Mouse (Mus musculus): Measurements from ENCODE around the gene Bik. TPM values are rescaled to one million over a fixed set of nuclear protein-coding genes. Genes with fewer than 3 reads are reported as not detected.

Gene Bik
- polyA plus RNA-seq, 1 experiment, result 6.5 TPM

DNA sequence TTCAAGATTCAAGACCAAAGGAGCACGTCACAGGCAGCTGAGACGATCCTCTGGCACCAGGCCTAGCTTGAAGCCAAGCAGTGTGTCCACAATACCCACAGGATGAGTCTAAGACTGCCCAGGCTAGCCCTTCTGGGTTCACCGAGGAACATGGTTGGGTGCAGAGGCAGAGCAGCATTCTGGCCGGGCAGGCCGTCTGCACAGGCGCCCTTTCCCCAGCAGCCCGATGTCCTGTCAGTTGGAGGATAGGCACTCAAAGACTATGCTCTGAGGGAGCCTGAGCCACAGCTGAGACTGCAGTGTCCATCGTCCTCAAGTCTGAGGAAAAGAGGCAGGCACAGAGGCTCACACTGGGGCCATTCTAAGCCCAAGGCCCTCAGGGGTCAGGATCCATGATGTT is 20.5 kb downstream of the Bik start:
- DNase-seq (ENCODE audit: low read depth), result no peak

DNA sequence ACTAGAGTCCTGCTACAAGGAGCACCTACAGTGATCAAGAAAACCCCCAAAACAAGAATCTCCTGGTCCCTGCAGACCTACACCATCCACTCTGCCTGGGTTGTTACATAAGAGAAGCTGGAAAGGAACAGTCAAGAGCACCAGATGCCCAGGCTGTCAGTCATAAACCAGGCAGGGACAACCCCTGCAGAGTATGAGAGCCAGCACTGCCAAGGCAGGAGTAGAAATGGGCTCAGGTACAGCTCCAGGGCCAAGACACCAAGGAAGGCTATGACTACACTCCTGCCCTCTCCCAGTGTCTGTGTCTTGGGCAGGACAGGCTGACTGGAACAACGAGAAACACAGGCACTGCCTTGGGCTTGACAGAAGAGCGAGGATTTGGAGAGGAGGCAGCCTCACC is 23.5 kb downstream of the Bik start:
- DNase-seq (ENCODE audit: low read depth), result no peak

DNA sequence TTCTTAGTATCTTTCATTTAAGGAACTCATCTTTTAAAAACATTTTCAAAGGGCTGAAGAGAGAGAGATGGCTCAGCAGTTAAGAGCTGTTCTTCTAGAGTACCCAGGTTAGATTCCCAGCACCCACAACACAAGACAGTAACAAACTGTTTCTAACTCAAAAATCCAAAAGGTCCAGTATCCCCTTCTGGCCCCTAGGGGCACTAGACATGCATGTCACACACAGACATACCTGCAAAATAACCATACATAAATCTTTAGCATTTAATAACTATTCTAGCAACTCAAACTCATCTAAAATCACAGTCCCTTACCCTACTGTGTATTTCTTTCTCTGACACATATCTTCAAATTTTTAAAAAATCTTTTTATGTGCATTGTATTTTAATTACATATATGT is 27.2 kb downstream of the Bik start:
- DNase-seq (ENCODE audit: low read depth), result no peak

DNA sequence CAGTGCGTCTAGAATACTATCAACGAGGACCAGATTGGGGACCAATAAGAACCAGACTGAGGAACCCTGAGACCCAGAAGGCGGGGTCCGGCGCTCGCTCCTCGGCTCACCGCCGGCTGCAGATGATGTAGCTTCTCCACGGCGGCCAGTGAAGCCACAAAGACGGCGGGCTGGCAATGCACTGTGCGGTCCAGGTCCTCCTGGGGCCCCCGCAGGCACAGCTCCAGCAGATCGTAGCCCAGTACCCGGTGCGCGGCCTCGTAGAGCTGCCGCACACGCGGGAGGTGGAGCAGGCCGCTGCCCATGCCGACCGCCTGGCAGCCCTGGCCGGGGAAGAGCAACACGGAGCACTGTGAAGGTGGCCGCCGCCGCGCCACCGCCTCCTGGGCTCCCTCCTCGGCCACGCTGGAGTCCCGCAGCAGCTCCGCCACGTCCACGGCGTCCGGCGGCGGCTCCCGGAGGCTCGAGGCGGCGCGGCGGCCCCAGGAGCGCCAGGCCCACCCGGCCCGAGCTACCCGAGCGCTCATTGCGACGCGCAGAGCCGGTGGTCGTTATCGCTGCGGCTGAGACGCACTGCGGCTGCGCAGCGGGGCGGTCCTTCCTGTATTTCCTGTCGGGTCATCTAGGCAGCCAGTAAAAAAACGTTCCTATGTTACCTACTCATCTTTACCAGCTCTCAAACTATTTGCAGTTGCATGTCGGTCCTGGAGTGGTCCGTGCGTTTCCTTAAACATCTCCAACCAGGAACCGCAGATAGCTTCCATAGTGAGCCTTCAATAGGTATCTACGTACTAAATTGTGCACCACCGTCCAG is 28.7 kb downstream of the Bik start:
- DNase-seq (ENCODE audit: low read depth), result no peak

DNA sequence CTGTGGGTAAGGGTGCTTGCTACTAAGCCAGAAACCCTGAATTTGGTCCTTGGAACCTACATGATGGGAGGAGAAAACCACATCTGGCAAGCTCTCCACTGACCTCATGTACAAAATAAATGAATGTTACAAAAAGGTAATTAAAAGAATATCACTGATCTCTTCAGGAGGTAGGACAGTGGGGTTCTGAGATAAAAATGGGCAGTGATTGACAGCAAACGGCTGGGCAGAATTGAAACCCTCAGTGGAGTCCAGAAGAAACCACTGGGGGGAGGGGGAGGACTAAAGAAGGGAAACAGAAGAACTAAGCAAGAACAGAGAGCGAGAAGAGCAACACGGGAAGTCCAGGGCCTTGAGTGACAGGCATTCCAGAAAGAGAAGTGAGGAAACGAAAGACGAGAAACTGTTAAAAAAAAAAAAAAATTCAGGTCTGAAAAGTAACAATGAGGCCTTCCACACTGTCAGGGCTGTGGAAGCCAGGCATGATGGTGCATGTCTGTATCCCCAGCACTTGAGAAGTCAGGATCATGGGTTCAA is 34.3 kb downstream of the Bik start:
- no peak for DNase-seq (ENCODE audit: low read depth)

DNA sequence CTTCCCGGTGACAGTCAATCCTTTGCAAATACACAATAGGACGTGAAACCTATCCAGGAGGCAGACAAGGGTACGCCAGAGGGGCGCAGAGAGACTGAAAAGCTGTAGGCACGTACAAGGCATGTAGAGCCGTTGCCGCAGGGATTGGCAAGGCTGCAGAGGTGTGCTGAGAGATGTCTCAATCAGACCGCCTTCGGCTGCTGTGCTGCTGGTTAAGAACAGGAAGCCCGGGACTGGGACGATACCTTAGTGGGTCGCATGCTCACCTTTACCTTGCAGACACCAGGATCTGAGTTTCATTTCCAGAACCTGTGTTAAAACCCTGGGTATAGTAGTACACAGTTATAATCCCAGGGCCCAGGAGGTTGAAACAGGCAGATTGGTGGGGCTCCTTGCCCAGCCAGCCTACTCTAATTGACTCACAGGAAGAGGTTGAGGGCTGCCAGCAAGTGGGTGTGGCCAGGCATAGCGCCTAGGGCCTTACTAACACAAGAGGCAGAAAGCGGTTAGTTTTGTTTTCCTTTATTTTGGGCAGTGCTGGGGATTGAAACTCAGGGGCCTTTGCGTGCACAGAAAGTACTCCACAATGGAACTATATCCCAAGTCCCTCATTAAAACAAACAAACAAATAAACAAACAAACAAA is 36.1 kb downstream of the Bik start:
- no peak for DNase-seq (ENCODE audit: low read depth)

DNA sequence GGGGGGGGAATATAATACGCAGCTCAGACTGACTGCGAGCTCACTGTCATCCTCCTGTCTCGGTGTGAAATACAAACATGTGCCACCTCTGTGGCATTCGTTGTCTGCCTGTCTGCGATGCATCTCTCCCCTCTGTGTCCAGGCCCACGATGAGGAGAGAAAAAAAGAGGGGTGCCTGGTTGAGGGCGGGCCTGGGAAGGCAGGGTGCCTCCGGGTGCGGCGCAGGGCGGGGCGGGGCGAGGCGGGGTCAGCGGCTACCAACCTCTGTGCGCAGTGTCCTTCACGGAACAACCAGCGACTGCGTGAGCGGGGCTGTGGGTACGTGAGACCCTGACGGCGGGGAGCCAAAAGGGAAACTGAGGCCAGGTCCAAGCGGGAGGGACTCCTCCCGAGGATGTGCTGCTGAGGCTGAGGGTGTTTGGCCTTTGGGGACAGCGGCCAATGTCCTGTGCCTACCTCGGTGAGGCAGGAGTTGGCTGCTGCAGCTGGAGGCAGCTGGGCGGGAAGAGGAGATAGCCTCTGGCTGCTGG is 36.7 kb downstream of the Bik start, which contains the start of the genes Tspo and Mcat:
Gene Tspo, plus strand, starts transcription at position 266 of the 530 bp plus-strand sequence.
Gene Mcat, minus strand, starts transcription at position 461 of the 530 bp plus-strand sequence.
- no peak for DNase-seq (ENCODE audit: low read depth)

DNA sequence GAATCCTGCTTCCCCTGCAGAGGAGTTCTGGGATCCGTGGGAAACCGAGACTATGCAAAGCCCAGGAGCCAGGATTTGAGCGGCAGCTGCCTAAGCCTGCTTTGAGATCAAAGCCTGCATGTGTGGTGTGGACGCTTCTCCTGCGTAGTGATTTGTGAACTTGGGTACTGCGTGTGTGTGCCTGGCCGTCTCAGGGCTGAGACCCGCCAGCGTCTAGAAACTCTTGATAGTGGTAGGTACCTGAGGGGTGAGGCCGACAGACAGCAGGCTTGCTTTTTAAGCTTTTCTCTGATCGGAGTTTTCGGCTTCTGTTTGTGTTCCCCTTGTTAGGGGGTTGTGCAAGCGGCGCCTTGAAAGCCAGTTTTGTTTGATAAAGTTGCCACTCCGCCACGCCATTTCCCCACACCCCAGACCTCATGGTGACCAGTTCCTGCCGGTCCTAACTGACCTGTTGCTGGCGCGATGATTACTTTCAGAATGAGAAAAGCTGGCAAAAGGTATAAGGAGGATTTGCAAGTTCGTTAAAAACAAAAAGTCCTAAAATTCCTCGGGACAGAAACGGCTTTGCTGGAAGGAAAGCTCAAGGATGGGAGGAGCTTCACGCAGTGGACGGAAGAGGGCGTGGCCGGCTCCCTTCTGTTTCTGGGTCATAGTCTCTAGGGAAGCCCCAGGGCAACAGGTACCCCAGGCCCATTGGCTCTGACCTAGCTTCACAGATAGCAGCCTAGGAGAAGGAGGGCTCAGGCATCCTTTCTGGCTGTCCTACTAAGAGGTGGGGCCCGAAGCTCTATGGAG is 37.4 kb downstream of the Bik start:
- no peak for DNase-seq (ENCODE audit: low read depth)

DNA sequence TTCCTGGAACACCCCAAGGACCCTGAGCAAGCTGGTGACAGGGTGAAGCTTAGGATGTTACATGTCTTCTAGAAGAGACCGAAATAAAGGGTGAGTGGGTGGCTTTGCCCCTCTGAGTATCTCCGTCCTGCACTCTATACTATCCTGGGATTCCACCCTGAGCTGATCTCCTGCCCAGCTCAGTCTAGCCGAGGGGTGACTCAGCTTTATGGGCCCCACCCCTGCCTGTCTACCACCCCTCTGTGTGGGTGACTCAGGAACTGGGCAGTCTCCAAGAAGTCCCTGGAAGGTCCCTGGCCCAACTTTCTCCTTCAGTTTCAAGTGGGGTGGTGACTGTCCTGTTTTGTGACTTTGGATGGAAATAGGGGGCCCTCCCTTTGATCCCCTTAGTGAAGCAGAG is 38.8 kb downstream of the Bik start:
- no peak for DNase-seq (ENCODE audit: low read depth)

DNA sequence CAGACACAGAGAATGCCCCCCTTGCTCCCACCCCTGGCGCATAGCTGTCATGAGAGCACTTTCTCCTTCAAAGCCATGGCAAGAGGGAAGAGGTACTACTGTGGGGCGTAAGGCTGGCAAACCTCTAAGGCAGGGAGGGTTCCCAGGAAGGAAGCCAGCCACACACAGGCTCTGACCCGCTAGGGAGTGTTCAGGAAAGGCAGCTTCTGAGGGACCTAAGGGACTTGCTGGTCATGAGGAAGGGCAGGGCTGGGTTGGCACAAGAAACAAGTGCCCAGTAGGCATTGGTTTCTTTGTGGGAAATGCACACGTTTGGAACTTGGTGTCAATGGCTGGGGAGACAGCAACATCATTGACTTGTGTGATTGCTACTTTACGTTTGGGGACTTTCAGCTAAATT is 39.3 kb downstream of the Bik start:
- DNase-seq (ENCODE audit: low read depth), result no peak

DNA sequence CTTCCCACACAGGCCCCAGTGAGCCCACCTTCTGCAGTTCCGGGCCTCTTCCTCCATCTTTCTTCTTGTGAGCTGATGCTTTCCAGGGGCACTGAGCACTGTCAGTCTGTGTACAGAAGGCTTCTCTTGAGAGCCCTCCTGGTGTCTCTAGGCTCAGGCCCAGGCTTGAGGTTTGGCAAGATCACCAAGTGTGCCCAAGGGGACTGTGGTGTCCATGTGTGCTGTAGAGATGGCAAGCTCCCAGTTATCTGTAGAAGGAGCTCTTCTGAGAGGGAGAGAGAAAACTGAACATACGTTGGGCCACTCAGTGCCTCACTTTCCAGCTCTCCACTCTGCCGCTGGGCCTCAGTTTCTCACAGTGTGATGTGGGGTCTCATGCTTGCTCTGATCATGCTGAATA is 41.1 kb downstream of the Bik start:
- no peak for DNase-seq (ENCODE audit: low read depth)

DNA sequence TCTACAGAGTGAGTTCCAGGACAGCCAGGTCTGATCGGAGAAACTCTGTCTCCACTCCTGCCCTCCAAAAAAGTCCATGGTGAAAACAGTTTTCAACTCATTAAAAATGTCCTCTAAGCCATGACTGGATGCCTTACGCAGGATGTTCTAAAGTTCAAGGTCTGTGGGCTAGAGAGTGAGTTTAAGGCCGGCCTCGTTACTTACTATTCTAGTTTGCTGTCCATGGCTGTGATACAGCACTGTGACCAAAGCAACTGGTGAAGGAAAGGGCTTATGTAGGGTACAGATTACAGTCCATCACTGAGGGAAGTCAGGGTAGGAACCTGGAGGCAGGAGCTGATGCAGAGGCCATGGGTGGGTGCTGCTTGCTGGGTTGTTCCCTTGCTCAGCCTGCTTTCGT is 41.9 kb downstream of the Bik start:
- DNase-seq (ENCODE audit: low read depth), result no peak

DNA sequence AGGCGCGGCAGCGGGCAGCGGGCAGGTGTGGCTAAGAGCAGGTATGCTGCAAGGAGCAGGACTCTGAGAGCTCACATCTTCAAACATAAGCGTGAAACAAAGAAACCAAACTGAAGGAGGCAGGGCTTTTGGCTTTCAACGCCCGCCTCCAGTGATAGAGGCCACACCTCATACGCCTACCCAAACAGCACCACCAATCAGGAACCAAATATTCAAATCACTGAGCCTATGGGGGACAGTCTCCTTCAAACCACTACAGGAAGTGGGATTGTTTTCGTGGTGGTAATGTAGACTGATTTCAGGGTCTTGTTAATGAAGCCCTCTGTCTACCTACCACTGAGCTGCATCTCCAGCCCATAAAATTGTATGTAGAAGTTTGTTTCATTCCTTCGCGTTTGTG is 43.0 kb downstream of the Bik start:
- DNase-seq (ENCODE audit: low read depth), result no peak

DNA sequence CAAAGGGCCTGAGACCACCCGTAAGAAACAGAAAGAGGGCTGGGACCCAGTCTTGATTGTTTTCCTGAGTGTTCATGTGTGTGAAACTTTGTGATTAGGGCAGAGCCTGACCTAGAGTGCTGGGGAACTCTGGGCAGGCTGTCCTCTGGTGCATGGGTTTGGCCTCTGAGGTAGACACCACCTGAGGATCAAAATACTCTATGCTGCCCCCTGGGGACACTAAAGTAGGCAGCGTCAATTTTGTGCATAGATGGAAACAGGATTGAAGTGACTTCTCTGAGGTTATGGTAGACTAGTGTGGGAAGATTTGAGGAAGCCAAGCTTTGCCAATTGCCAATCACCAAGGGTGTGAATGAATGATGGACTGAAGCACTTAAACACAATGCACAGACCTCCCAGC is 44.0 kb downstream of the Bik start:
- DNase-seq (ENCODE audit: low read depth), result no peak

DNA sequence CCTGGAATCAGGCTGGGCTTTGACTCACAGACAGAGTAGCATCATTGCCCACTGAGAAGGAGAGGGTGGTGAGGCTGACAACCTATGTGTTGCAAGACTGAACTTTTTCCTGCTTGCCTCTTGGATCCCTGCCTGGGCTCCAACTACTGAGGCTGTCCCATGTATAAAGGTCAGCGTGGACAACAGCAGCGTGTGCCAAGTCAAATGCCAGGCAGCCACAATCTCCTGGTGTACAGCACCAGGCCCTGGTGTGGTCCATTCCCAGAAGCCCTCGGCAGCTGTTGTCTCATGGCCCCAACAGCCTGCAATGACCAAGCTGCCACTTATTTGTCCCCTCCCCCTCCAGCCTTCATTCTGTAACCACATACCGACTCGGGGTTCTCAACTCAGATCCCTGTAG is 45.0 kb downstream of the Bik start:
- DNase-seq (ENCODE audit: low read depth), result no peak

DNA sequence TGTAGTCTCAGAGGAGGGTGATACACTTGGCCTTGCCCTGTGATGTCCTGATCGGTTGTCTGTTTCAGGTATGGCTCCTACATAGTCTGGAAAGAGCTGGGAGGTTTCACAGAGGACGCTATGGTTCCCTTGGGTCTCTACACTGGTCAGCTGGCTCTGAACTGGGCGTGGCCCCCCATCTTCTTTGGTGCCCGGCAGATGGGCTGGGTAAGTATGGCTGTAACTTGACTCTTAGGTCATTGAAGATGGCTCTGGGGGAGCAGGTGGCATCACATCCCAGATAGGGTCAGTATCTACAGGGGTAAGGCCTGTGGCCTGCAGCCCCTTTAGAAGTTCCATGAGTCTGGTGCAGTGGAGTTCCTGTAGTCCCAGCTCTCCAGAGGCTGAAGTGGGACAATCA is 45.5 kb downstream of the Bik start:
- no peak for DNase-seq (ENCODE audit: low read depth)

DNA sequence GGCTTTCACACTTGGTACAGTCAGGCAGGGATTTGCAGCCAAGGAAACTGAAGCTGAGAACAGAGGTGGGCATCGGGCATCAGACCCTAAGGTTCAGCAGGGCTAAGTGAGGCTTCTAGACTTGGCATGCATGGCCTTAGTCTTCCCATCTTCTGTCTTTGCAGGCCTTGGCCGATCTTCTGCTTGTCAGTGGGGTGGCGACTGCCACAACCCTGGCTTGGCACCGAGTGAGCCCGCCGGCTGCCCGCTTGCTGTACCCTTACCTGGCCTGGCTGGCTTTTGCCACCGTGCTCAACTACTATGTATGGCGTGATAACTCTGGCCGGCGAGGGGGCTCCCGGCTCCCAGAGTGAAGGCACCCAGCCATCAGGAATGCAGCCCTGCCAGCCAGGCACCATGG is 46.9 kb downstream of the Bik start:
- DNase-seq (ENCODE audit: low read depth), result no peak

DNA sequence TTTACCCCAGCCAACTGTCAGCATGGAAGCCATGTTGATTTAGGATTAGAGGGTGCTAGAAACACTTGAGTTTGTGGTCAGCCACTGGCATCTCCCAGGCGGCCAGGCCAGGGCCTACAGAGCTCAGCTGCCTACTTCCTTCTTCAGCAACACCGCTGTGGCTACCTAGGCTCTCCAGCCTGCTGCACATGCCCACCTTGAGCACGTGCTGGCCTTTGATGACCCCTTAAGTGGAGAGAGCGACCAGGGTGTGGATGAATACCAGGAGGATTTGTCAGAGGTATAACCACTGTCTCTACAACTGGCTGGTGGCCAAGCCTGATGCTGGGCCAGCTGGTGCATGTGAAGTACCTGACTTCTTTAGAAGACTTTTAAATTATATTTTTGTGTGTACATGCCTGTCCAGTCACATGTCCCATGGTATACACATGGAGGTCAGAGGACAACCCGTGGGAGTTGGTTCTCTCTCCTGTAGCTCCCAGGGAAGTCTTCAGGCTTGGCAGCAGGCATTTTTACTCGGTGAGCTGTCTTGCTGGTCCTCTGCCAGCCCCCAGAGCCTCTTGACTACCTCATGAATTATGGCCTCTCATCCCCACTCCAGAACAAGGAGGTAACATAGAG is 48.2 kb downstream of the Bik start:
- DNase-seq (ENCODE audit: low read depth), result no peak

DNA sequence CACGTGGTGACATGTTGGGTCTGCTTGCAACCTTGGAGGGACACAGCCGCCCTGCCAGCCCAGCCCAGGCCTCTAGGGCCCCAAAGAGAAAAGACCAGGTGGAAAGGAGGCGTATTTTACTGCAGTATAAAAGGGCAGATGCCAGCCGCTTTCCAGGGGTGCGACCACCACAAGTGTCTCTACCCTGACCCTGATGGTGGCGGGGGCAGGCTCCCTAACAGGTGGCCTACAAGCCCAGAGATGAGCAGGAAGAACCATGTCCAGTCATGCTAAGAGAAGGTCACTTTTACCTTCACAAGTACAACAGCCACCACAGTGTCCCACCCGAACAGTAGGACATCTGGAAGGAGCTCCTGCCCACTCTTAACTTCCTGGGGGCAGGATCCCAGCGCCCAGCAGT is 48.9 kb downstream of the Bik start:
- DNase-seq (ENCODE audit: low read depth), result no peak

DNA sequence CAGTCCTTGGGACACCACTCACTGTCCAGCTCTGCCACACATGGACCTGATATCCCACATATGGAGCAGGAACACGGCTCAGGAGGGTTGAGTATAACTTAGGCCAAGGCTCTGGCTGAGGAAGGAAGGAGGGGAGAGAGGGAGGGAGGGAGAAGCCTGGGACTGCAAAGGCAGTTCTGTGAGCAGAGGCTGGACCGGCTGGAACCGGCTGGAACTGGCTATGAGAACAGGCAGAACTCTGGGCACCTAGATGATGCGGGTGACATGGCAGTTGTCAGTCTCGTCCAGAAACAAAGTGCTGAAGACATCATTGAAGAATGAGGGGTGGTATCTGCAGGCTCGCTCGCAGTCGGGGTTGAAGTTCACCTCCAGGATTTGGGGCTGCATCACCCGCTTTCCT is 50.0 kb downstream of the Bik start:
- no peak for DNase-seq (ENCODE audit: low read depth)

DNA sequence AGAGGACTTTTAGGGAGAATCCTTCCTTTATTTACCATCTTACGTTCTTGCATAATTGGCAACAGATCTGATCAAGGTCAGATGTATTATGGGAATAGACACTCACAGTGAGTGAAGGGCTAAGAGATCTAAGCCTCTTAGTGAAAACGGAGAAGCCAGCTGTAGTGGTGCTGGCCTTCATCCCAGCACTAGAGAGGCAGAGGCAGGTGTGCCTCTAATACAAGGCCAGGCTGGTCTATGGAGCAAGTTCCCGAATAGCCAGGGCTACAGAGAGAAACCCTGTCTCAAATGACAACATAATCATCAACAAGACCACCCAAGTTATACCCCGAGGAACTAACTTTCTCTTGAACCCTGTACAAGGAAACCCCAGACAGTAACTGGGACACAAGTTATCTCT is 56.3 kb downstream of the Bik start:
- DNase-seq (ENCODE audit: low read depth), result no peak
